Mouse (Mus musculus) forebrain, embryonic 16.5 days (tissue): ENCODE data around the gene Tmprss6. TPM values are rescaled to one million over a fixed set of nuclear protein-coding genes. Genes with fewer than 3 reads are reported as not detected.
A peak's percentile ranks its signal among the peaks of the same experiment; 100 is the strongest.

ENCODE experiments used
- ATAC-seq: fragments of 200-750 bp; cut with Nextera tagmentation; 2 replicates; pipeline ENCODE4 v1.8.0; 2017; ENCODE audit warnings: mild to moderate bottlenecking, moderate library complexity
- H3K27ac ChIP-seq: fragments of 300-500 bp; sonication (generic); 2 replicates; pipeline ENCODE4 v1.5.1; 2014; ENCODE audit warnings: low read length, control low read depth
- H3K27me3 ChIP-seq: fragments of 300-500 bp; sonication (generic); replicated peaks from 2 replicates; pipeline ENCODE4 v1.6.1; 2014; ENCODE audit warnings: low read length; ENCODE audit not compliant: control insufficient read depth, insufficient read depth
- H3K36me3 ChIP-seq: fragments of 300-500 bp; sonication (generic); 2 replicates; pipeline ENCODE4 v1.6.1; 2014; ENCODE audit not compliant: control insufficient read depth, insufficient read depth
- H3K4me1 ChIP-seq: fragments of 300-500 bp; sonication (generic); replicated peaks from 2 replicates; pipeline ENCODE4 v1.6.1; 2014; ENCODE audit warnings: low read length; ENCODE audit not compliant: control insufficient read depth, insufficient read depth
- H3K4me2 ChIP-seq: fragments of 300-500 bp; sonication (generic); 2 replicates; pipeline ENCODE4 v1.6.1; 2014; ENCODE audit warnings: mild to moderate bottlenecking, low read length, control low read depth
- H3K4me3 ChIP-seq: fragments of 300-500 bp; sonication (generic); replicated peaks from 2 replicates; pipeline ENCODE4 v1.5.1; 2014; ENCODE audit warnings: mild to moderate bottlenecking, low read length, control low read depth
- H3K9ac ChIP-seq: fragments of 300-500 bp; sonication (generic); replicated peaks from 2 replicates; pipeline ENCODE4 v1.6.1; 2014; ENCODE audit warnings: low read depth, low read length, control low read depth
- H3K9me3 ChIP-seq: fragments of 300-500 bp; sonication (generic); 2 replicates; pipeline ENCODE4 v1.6.1; 2016; ENCODE audit warnings: low read length; ENCODE audit not compliant: control insufficient read depth
- WGBS: fragments of 180-500 bp; shearing (Covaris S2); extraction: QIAGEN DNeasy Blood & Tissue Kit; methylation state at CpG from one replicate; pipeline ENCODE4 v1.1.7; 2014; 5-methylcytosine and 5-hydroxymethylcytosine counted together
- polyA plus RNA-seq: library from polyadenylated mRNA; unstranded; fragments of >200 nt; fragmentation: Nextera tagmentation; extraction: Ambion mirVana; gene quantifications from 2 replicates; pipeline ENCODE4 v1.2.1, GENCODE M21; 2015

Tmprss6 gene
- polyA plus RNA-seq, 1 experiment from 2014 or later, result 0.06 TPM

DNA sequence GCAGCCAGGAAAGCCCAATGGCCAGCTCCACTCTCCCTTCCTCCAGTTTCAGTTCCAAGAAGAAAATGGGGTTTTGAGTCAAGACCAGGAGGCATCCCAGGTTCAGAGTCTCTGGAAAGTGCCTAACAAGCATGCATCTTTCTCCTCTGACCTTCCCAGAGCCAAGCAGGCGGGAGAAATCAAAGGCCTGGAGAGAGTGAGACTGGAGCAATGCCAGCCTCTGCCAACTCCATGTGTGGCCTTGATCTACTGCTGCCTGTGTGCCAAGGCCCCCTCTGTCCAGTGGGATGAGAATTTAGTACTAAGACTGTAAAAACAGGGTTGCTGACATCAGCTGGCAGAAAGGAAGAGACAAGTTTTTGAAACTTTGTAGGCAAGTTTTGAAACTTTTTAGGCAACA, 64.5 kb downstream of the Tmprss6 start:
- ATAC-seq, result no peak
- Histone ChIP-seq H3K4me3 (no peak overlapping the region), H3K27ac (peak overlapping the region; percentile 35; the same call in 1 of the 2 replicates), H3K9ac (no peak overlapping the region), H3K36me3 (no peaks in the 10 kb centered on the region), H3K4me2 (peak overlapping the region; percentile 6; the same call in 1 of the 2 replicates), H3K27me3 (peaks cover 7% of the 10 kb centered on the region), H3K4me1 (peaks cover 46% of the 10 kb centered on the region), H3K9me3 (no peaks in the 10 kb centered on the region)
- 13% methylated on average over 1 of the region's 1 CpGs for WGBS

DNA sequence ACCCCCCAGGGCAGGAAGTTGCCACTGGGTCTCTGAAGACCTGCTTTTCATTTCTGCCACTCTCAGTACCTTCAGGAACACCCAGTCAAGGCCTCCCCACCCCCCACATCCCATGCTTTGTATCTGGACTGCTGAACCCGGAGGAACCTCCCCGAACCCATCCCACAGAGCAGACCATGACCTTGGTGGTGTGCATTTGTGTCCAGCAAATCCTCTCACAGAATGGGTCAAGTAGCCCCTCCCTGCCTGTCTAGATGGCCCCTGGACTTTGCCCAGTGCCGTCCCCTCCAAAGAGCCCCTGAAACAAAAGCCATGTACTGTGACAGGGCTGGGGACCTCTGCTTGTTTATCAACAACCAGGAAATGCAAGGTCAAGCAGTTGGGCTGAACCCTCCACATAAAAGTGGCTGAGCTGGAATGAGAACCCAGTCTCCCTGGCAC, 65.1 kb downstream of the Tmprss6 start:
- no peak for ATAC-seq
- no peaks in the 10 kb centered on the region for H3K36me3 ChIP-seq
- 0 out of 2 replicates have a peak overlapping the region, but pooled peaks have one; percentile 12 for H3K4me2 ChIP-seq
- no peak overlapping the region for H3K4me3 ChIP-seq
- no peaks in the 10 kb centered on the region for H3K9me3 ChIP-seq
- peaks cover 46% of the 10 kb centered on the region for H3K4me1 ChIP-seq
- peak overlapping the region; percentile 35 for H3K27ac ChIP-seq
- peaks cover 3% of the 10 kb centered on the region; the same call in 1 of the 2 replicates for H3K27me3 ChIP-seq
- H3K9ac ChIP-seq, result peak overlapping the region; percentile 16; the same call in 1 of the 2 replicates
- WGBS, result 48% methylated on average over 3 of the region's 3 CpGs

DNA sequence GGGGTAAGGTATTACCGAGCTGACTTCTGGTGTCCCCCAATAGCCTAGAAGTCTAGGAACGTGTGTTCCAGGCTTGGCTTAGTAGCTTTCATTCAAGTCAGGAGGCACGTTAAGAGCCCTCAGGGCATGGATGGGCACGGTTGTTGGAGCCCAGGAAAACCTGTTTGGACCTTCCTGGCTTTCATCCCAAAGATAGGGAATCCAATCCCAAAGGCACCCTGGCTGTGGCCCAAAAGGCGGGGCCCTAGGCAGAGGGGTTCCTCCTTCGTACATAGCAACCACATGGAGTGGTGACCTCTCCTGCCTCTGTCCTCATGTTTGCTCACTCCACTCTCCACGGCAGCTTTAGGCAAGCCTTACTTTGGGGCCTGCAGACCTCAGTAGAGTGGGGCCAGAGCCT, 66.0 kb downstream of the Tmprss6 start:
- no peak overlapping the region for H3K9ac ChIP-seq
- H3K36me3 ChIP-seq, result no peaks in the 10 kb centered on the region
- 73% methylated on average over 7 of the region's 7 CpGs for WGBS
- no peak for ATAC-seq
- H3K27me3 ChIP-seq, result no peaks in the 10 kb centered on the region
- no peaks in the 10 kb centered on the region for H3K9me3 ChIP-seq
- H3K4me1 ChIP-seq, result peaks cover 43% of the 10 kb centered on the region
- no peak overlapping the region for H3K4me2 ChIP-seq
- no peak overlapping the region for H3K4me3 ChIP-seq
- H3K27ac ChIP-seq, result no peak overlapping the region

DNA sequence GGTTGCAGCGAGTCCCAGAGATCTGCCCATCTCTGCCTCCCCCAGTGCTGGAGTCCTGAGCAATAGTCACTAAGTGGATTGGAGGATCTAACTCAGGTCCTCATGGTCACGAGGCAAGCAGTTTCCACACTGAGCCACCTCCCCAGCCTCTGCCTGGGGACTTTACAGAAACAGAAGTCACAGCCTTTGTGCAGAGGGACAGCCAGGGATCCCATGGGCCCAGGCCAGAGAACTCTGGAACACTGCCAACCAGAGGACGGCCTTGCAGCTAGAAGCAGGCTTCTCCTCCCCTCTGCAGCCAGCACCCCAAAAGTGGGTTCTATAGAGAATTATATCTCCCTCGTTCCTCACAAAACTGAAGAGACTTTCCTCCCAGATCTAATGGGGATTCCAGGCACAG, 66.5 kb downstream of the Tmprss6 start:
- no peaks in the 10 kb centered on the region for H3K36me3 ChIP-seq
- peaks cover 38% of the 10 kb centered on the region for H3K4me1 ChIP-seq
- no peaks in the 10 kb centered on the region for H3K27me3 ChIP-seq
- H3K9me3 ChIP-seq, result no peaks in the 10 kb centered on the region
- H3K27ac ChIP-seq, result no peak overlapping the region
- no peak overlapping the region for H3K9ac ChIP-seq
- H3K4me3 ChIP-seq, result no peak overlapping the region
- no peak for ATAC-seq
- 44% methylated on average over 4 of the region's 4 CpGs for WGBS
- no peak overlapping the region for H3K4me2 ChIP-seq

DNA sequence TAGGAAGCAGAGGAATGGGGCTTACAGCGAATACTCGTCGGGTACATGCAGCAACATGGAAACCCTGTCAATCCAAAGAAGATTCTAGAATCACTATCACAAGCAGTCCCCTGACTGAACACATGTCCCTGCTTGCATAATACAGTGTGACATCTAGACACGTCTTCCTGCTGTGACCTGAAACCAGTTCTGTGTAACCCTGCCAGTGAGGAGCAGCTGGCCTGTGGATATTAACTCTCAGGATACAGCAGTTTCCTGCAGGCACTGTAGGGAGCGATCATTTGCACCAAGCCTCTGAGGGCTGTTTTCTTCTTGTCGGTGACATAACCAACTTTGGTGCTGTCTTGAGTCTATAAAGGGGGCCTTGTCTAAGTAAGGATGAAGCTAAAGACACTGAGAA, 67.1 kb downstream of the Tmprss6 start:
- H3K4me3 ChIP-seq, result no peak overlapping the region
- H3K9ac ChIP-seq, result no peak overlapping the region
- no peaks in the 10 kb centered on the region for H3K36me3 ChIP-seq
- H3K4me2 ChIP-seq, result no peak overlapping the region
- H3K27me3 ChIP-seq, result no peaks in the 10 kb centered on the region
- WGBS, result 80% methylated on average over 6 of the region's 6 CpGs
- no peak for ATAC-seq
- no peak overlapping the region for H3K27ac ChIP-seq
- no peaks in the 10 kb centered on the region for H3K9me3 ChIP-seq
- H3K4me1 ChIP-seq, result peaks cover 37% of the 10 kb centered on the region

DNA sequence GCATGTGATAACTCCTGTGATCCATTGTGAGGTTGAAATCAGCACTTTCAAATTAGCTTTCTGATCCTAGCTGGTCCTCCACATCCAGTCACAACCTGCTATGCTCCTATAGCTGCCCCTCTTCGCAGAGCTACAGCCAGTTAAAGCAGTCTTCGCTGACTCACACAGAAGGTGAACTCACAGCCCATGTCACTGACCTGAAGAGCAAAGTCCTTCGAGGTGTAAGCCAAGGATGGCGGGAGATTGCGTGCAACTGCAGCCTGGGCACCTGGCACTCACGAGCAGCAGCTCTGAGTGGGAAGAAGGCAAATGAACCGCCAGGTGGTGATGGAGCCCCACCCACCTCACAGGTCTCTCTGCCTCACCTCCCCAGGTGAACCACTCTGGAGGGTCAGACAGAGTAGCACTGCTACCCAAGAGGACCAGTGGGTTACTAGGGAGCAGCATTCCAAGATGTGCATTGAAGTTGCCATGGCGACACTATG, 72.9 kb downstream of the Tmprss6 start, which contains the start of gene Tex33:
TSS of gene Tex33 (minus strand) at position 435 of the 485 bp plus-strand sequence.
- no peaks in the 10 kb centered on the region for H3K4me1 ChIP-seq
- WGBS, result 79% methylated on average over 8 of the region's 8 CpGs
- H3K36me3 ChIP-seq, result no peaks in the 10 kb centered on the region
- no peak within 1 kb of the TSS for H3K4me2 ChIP-seq
- H3K9ac ChIP-seq, result no peak within 1 kb of the TSS
- no peaks in the 10 kb centered on the region for H3K9me3 ChIP-seq
- ATAC-seq, result no peak
- no peak within 1 kb of the TSS for H3K4me3 ChIP-seq
- no peak within 1 kb of the TSS for H3K27ac ChIP-seq
- no peaks in the 10 kb centered on the region for H3K27me3 ChIP-seq

DNA sequence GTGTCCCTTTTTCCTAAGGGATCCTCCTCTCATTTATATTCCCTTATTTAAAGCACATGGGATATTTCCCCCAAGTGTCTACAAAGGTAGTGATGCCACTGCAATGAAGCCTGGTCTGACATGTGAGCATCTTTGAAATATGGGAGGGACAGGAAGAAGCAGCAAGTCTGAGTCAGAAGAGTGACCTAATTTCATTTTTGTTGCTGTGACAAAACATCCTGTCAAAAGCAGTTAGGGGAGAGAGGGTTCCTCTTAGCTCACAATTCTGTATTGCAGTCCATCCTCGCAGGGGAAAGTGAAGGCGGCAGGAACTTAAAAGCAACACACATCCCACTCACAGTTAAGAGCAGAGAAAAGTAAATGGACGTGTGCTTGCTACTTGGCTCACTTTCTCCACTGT, 77.6 kb downstream of the Tmprss6 start:
- H3K27ac ChIP-seq, result no peak overlapping the region
- H3K9ac ChIP-seq, result no peak overlapping the region
- ATAC-seq, result no peak
- H3K4me3 ChIP-seq, result no peak overlapping the region
- no peaks in the 10 kb centered on the region for H3K27me3 ChIP-seq
- H3K36me3 ChIP-seq, result no peaks in the 10 kb centered on the region
- no peak overlapping the region for H3K4me2 ChIP-seq
- 83% methylated on average over 3 of the region's 3 CpGs for whole genome bisulfite sequencing
- no peaks in the 10 kb centered on the region for H3K9me3 ChIP-seq
- no peaks in the 10 kb centered on the region for H3K4me1 ChIP-seq

Other genes starting within 250 kb of the Tmprss6 start
- 0.53 and 0.83 TPM in 2 replicates for gene Ncf4, start 223.8 kb downstream of the Tmprss6 start, polyA plus RNA-seq
- gene Csf2rb2, start 162.9 kb downstream of the Tmprss6 start, polyA plus RNA-seq, result 0.06 and 0.15 TPM in 2 replicates
- 0.27 and 0.65 TPM in 2 replicates for gene Csf2rb, start 142.9 kb downstream of the Tmprss6 start, polyA plus RNA-seq
- gene Tex33, start 72.7 kb downstream of the Tmprss6 start, polyA plus RNA-seq, result not detected in 2 replicates
- gene Tst, start 62.7 kb downstream of the Tmprss6 start, polyA plus RNA-seq, result 25.1 and 28.4 TPM in 2 replicates
- gene Mpst, start 62.2 kb downstream of the Tmprss6 start, polyA plus RNA-seq, result 4.4 and 5.0 TPM in 2 replicates
- 105 and 141 TPM in 2 replicates for gene Kctd17, start 40.1 kb downstream of the Tmprss6 start, polyA plus RNA-seq
- gene Il2rb, start 26.6 kb upstream of the Tmprss6 start, polyA plus RNA-seq, result not detected in 2 replicates
- gene C1qtnf6, start 62.8 kb upstream of the Tmprss6 start, polyA plus RNA-seq, result 5.6 and 6.4 TPM in 2 replicates
- 1.1 and 1.8 TPM in 2 replicates for gene Sstr3, start 76.1 kb upstream of the Tmprss6 start, polyA plus RNA-seq
- 3.6 and 5.1 TPM in 2 replicates for gene Rac2, start 104.1 kb upstream of the Tmprss6 start, polyA plus RNA-seq
- 4.5 and 5.5 TPM in 2 replicates for gene Cyth4, start 128.4 kb upstream of the Tmprss6 start, polyA plus RNA-seq